Mouse (Mus musculus): Measurements from ENCODE around the gene Mindy4.

GRCm38 (mm10) chr6:55175892-55176291 lies 27.3 kb upstream of the Mindy4 start:
- TF ChIP-seq EP300 (IDR thresholded peaks at IDR 0.05; ENCODE audit: low read depth) (no peak), CTCF (IDR thresholded peaks at IDR 0.05; ENCODE audit: low read depth) (no peak)
